Mouse (Mus musculus) neural tube, embryonic 14.5 days (tissue): ENCODE measurements around the gene Meiob. TPM values are rescaled to one million over a fixed set of nuclear protein-coding genes. Genes with fewer than 3 reads are reported as not detected.

ENCODE experiments used
- ATAC-seq: fragments of 200-750 bp; cut with Nextera tagmentation; 2 replicates; pipeline ENCODE4 v1.8.0; 2017; ENCODE audit warnings: low read depth, mild to moderate bottlenecking, moderate TSS enrichment, moderate library complexity
- H3K27ac ChIP-seq: fragments of 300-500 bp; sonication (generic); 2 replicates; pipeline ENCODE4 v1.5.1; 2014; ENCODE audit warnings: low read depth, mild to moderate bottlenecking, control low read depth, low read length, moderate library complexity, mixed read lengths
- H3K27me3 ChIP-seq: fragments of 300-500 bp; sonication (generic); 2 replicates; pipeline ENCODE4 v1.6.1; 2014; ENCODE audit warnings: low read length; ENCODE audit not compliant: control insufficient read depth, insufficient read depth
- H3K36me3 ChIP-seq: fragments of 300-500 bp; sonication (generic); 2 replicates; pipeline ENCODE4 v1.6.1; 2014; ENCODE audit warnings: low read length, mixed read lengths; ENCODE audit not compliant: control insufficient read depth, insufficient read depth
- H3K4me1 ChIP-seq: fragments of 300-500 bp; sonication (generic); 2 replicates; pipeline ENCODE4 v1.6.1; 2014; ENCODE audit warnings: low read length; ENCODE audit not compliant: control insufficient read depth, insufficient read depth
- H3K4me2 ChIP-seq: fragments of 300-500 bp; sonication (generic); 2 replicates; pipeline ENCODE4 v1.6.1; 2014; ENCODE audit warnings: mild to moderate bottlenecking, low read depth, low read length, control low read depth
- H3K4me3 ChIP-seq: fragments of 300-500 bp; sonication (generic); 2 replicates; pipeline ENCODE4 v1.5.1; 2014; ENCODE audit warnings: low read depth, low read length, control low read depth, mixed read lengths
- H3K9ac ChIP-seq: fragments of 300-500 bp; sonication (generic); replicated peaks from 2 replicates; pipeline ENCODE4 v1.6.1; 2014; ENCODE audit warnings: low read depth, mild to moderate bottlenecking, control low read depth, low read length, mixed read lengths
- H3K9me3 ChIP-seq: fragments of 300-500 bp; sonication (generic); 2 replicates; pipeline ENCODE4 v1.6.1; 2016; ENCODE audit warnings: low read length; ENCODE audit not compliant: control insufficient read depth
- WGBS: fragments of 180-500 bp; shearing (Covaris S2); extraction: QIAGEN DNeasy Blood & Tissue Kit; methylation state at CpG from one replicate; pipeline ENCODE4 v1.1.7; 2014; 5-methylcytosine and 5-hydroxymethylcytosine counted together
- polyA plus RNA-seq: library from polyadenylated mRNA; unstranded; fragments of >200 nt; fragmentation: Nextera tagmentation; extraction: Ambion mirVana; gene quantifications from 2 replicates; pipeline ENCODE4 v1.2.1, GENCODE M21; 2014

The Meiob gene
- polyA plus RNA-seq, 1 experiment from 2014 or later, result not detected

- H3K4me1 ChIP-seq, result no peaks in the 10 kb centered on the region
- no peak for ATAC-seq
- 58% methylated on average over 2 of the region's 2 CpGs for WGBS
Measured at GRCm38 (mm10) chr17:24842631-24843030, 38.5 kb downstream of the Meiob start.

GRCm38 (mm10) chr17:24844525-24844924, 40.4 kb downstream of the Meiob start:
- H3K27ac ChIP-seq, result no peak overlapping the region
- ATAC-seq, result no peak
- H3K4me3 ChIP-seq, result no peak overlapping the region
- no peaks in the 10 kb centered on the region for H3K36me3 ChIP-seq
- H3K4me2 ChIP-seq, result no peak overlapping the region
- no peak overlapping the region for H3K9ac ChIP-seq
- 32% methylated on average over 9 of the region's 9 CpGs for WGBS
- H3K27me3 ChIP-seq, result no peaks in the 10 kb centered on the region; the same call in 1 of the 2 replicates
- peaks cover 12% of the 10 kb centered on the region; the same call in 1 of the 2 replicates for H3K4me1 ChIP-seq
- no peaks in the 10 kb centered on the region for H3K9me3 ChIP-seq

More at GRCm38 (mm10) chr17:24842631-24843030, 38.5 kb downstream of the Meiob start:
- H3K4me3 ChIP-seq, result no peak overlapping the region
- no peaks in the 10 kb centered on the region for H3K36me3 ChIP-seq
- H3K4me2 ChIP-seq, result no peak overlapping the region
- H3K9ac ChIP-seq, result no peak overlapping the region
- H3K27me3 ChIP-seq, result no peaks in the 10 kb centered on the region; the same call in 1 of the 2 replicates
- H3K9me3 ChIP-seq, result no peaks in the 10 kb centered on the region
- H3K27ac ChIP-seq, result no peak overlapping the region

DNA sequence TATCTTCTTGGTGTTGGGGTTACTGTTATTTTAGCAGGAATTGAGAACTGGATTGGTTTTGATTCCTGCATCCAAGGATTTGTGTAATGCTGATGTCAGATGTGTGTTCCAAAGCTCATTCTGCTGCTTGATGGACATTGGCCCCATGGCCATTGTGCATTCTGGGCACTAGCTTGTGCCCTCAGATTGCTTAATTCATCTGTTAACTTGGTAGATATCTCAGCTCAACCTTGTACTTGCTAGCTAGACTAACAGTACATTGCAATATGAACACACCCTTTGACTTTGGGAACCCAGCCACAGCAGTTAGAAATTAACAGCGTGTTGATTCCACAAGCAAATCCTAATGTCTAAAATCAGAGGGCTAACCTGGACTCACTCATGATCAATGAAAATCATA, 43.3 kb downstream of the Meiob start:
- no peak overlapping the region for H3K4me3 ChIP-seq
- H3K9ac ChIP-seq, result no peak overlapping the region
- peaks cover 19% of the 10 kb centered on the region for H3K4me1 ChIP-seq
- H3K9me3 ChIP-seq, result no peaks in the 10 kb centered on the region
- no peak overlapping the region for H3K27ac ChIP-seq
- no peaks in the 10 kb centered on the region for H3K36me3 ChIP-seq
- H3K4me2 ChIP-seq, result no peak overlapping the region
- no peak for ATAC-seq
- WGBS, result 96% methylated on average over 1 of the region's 1 CpGs
- H3K27me3 ChIP-seq, result no peaks in the 10 kb centered on the region; the same call in 1 of the 2 replicates

GRCm38 (mm10) chr17:24848600-24849031, 44.5 kb downstream of the Meiob start:
- Histone ChIP-seq H3K36me3 (no peaks in the 10 kb centered on the region), H3K4me2 (peak overlapping the region; percentile 86), H3K4me1 (peaks cover 19% of the 10 kb centered on the region), H3K27ac (no peak overlapping the region), H3K27me3 (no peaks in the 10 kb centered on the region; the same call in 1 of the 2 replicates), H3K9ac (no peak overlapping the region), H3K4me3 (0 out of 2 replicates have a peak overlapping the region, but pooled peaks have one; percentile 82), H3K9me3 (no peaks in the 10 kb centered on the region)
- no peak for ATAC-seq

DNA sequence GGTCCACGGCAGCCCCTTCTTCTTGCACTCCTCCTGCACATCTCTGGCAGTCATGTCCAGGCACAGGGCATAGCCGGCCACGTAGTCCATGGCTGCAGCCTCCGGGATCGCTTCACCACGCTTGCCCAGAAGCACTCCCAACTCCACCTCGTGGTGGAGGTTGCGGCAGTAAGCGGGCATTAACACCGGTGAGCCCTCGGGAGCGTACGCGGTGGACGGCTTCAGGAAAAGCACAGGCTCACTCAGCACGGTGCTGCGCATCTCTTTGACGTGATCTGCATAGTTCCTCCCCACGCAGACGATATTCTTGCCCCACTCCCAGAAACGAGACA, 45.6 kb downstream of the Meiob start:
- under 1% methylated on average over 21 of the region's 21 CpGs for WGBS
- Histone ChIP-seq H3K27ac (peak overlapping the region; percentile 91), H3K4me2 (peak overlapping the region; percentile 86), H3K4me1 (peaks cover 19% of the 10 kb centered on the region), H3K9me3 (no peaks in the 10 kb centered on the region), H3K9ac (peak overlapping the region; percentile 72), H3K4me3 (peak overlapping the region; percentile 82), H3K36me3 (no peaks in the 10 kb centered on the region), H3K27me3 (no peaks in the 10 kb centered on the region; the same call in 1 of the 2 replicates)
- ATAC-seq, result no peak; the same call in 1 of the 2 replicates

DNA sequence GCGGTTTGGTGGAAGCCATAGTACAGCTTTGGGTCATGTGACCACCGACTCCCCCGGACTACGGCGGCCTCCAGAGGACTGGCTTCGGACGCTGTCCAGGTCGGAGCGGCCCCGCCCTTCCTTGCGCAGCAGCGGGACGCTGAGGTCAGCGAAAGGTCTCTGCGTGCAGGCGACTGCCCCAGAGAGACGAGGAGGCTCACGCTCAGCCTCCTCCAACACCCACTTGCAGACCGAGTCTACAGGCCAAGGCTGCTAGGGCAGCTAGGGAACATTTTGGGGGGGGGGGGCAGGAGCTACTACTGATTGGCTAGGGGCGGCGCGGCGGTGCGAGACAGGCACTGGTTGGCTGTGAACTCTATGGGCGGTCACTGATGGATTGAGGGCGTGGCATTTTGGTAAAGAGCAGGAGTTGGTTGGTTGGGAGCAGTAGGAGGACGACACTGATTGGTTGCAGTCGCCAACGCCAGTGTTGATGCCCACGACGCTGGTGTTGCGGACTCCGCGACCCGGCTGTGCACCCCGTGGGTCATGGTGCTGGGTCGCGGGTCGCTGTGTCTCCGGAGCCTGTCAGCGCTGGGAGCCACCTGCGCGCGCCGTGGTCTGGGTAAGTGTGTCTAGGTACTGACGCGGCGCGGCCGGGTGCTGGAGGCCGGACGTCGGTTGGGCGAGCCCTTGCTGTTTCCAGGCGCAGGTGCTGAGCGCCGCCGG, 46.1 kb downstream of the Meiob start, which contains the start of gene Fahd1:
TSS of gene Fahd1 (minus strand) at position 300 of the 708 bp plus-strand sequence.
- peak within 1 kb of the TSS; percentile 86 for H3K4me2 ChIP-seq
- H3K27ac ChIP-seq, result peak within 1 kb of the TSS; percentile 91
- peaks cover 19% of the 10 kb centered on the region for H3K4me1 ChIP-seq
- peak within 1 kb of the TSS; percentile 82 for H3K4me3 ChIP-seq
- H3K9ac ChIP-seq, result peak within 1 kb of the TSS; percentile 72
- WGBS, result under 1% methylated on average over 57 of the region's 58 CpGs
- peak; percentile 99 for ATAC-seq
- no peaks in the 10 kb centered on the region for H3K9me3 ChIP-seq
- H3K27me3 ChIP-seq, result no peaks in the 10 kb centered on the region; the same call in 1 of the 2 replicates
- no peaks in the 10 kb centered on the region for H3K36me3 ChIP-seq

GRCm38 (mm10) chr17:24850773-24851127, 46.7 kb downstream of the Meiob start:
- Histone ChIP-seq H3K36me3 (no peaks in the 10 kb centered on the region), H3K9me3 (no peaks in the 10 kb centered on the region), H3K27me3 (no peaks in the 10 kb centered on the region), H3K4me1 (peaks cover 19% of the 10 kb centered on the region), H3K4me2 (peak overlapping the region; percentile 86), H3K27ac (peak overlapping the region; percentile 52; the same call in 1 of the 2 replicates), H3K4me3 (peak overlapping the region; percentile 82), H3K9ac (peak overlapping the region; percentile 72)
- ATAC-seq, result no peak
- 1% methylated on average over 15 of the region's 20 CpGs for WGBS

GRCm38 (mm10) chr17:24851381-24852125, 47.5 kb downstream of the Meiob start:
- Histone ChIP-seq H3K4me1 (peaks cover 19% of the 10 kb centered on the region), H3K36me3 (no peaks in the 10 kb centered on the region), H3K27me3 (no peaks in the 10 kb centered on the region), H3K9me3 (no peaks in the 10 kb centered on the region), H3K4me3 (peak overlapping the region; percentile 82), H3K27ac (no peak overlapping the region), H3K9ac (peak overlapping the region; percentile 72; the same call in 1 of the 2 replicates), H3K4me2 (peak overlapping the region; percentile 86)
- ATAC-seq, result no peak
- 85% methylated on average over 10 of the region's 10 CpGs for WGBS
